Mouse (Mus musculus): Measurements from ENCODE around the gene Ccser1. TPM values are rescaled to one million over a fixed set of nuclear protein-coding genes. Genes with fewer than 3 reads are reported as not detected.

Gene Ccser1
- polyA plus RNA-seq (2016; fragmentation: Nextera tagmentation; extraction: Ambion mirVana) = 17.9 and 20.8 TPM in 2 replicates

GRCm38 (mm10) chr6:61179949-61180755, at the start of gene Ccser1:
TSS of gene Ccser1 (plus strand) at chr6:61180324.
- Histone ChIP-seq H3K9me3 (replicated peaks) (no peaks in the 10 kb centered on the region), H3K4me2 (replicated peaks) (peak within 1 kb of the TSS; percentile 87), H3K36me3 (no peaks in the 10 kb centered on the region), H3K27me3 (peaks cover 6% of the 10 kb centered on the region), H3K9ac (peak within 1 kb of the TSS; percentile 91), H3K4me1 (peaks cover 7% of the 10 kb centered on the region; the same call in 1 of the 2 replicates), H3K27ac (peak within 1 kb of the TSS; percentile 93), H3K4me3 (peak within 1 kb of the TSS; percentile 89)
- peak; percentile 92 for ATAC-seq (ENCODE audit: low FRiP score)
- under 1% methylated on average over 83 of the region's 105 CpGs for WGBS

GRCm38 (mm10) chr6:61136436-61136835, 43.7 kb upstream of the Ccser1 start:
- no peak overlapping the region for H3K4me3 ChIP-seq
- no peaks in the 10 kb centered on the region for H3K4me1 ChIP-seq
- H3K27me3 ChIP-seq = no peaks in the 10 kb centered on the region
- no peak overlapping the region for H3K4me2 ChIP-seq (replicated peaks)
- WGBS = 85% methylated on average over 2 of the region's 2 CpGs
- H3K9ac ChIP-seq = no peak overlapping the region
- 0 out of 2 replicates have a peak, but pooled peaks cover 4% of the 10 kb centered on the region for H3K9me3 ChIP-seq (replicated peaks)
- no peaks in the 10 kb centered on the region for H3K36me3 ChIP-seq
- no peak overlapping the region for H3K27ac ChIP-seq
- no peak for ATAC-seq (ENCODE audit: low FRiP score)

GRCm38 (mm10) chr6:61143031-61143430, 37.1 kb upstream of the Ccser1 start:
- H3K4me2 ChIP-seq (replicated peaks) = no peak overlapping the region
- no peaks in the 10 kb centered on the region for H3K27me3 ChIP-seq
- H3K27ac ChIP-seq = no peak overlapping the region
- no peaks in the 10 kb centered on the region for H3K4me1 ChIP-seq
- H3K9ac ChIP-seq = no peak overlapping the region
- no peaks in the 10 kb centered on the region for H3K36me3 ChIP-seq
- no peaks in the 10 kb centered on the region for H3K9me3 ChIP-seq (replicated peaks)
- no peak for ATAC-seq (ENCODE audit: low FRiP score)
- 76% methylated on average over 1 of the region's 1 CpGs for WGBS
- no peak overlapping the region for H3K4me3 ChIP-seq

- no peak overlapping the region for H3K9ac ChIP-seq
- H3K9me3 ChIP-seq (replicated peaks) = no peaks in the 10 kb centered on the region
- no peaks in the 10 kb centered on the region for H3K36me3 ChIP-seq
- no peak for ATAC-seq (ENCODE audit: low FRiP score)
- H3K27me3 ChIP-seq = no peaks in the 10 kb centered on the region
- H3K4me2 ChIP-seq (replicated peaks) = no peak overlapping the region
- WGBS = 84% methylated on average over 3 of the region's 3 CpGs
- no peak overlapping the region for H3K27ac ChIP-seq
- peaks cover 3% of the 10 kb centered on the region; the same call in 1 of the 2 replicates for H3K4me1 ChIP-seq
- H3K4me3 ChIP-seq = no peak overlapping the region
Measured at GRCm38 (mm10) chr6:61152924-61153323, 27.2 kb upstream of the Ccser1 start.

GRCm38 (mm10) chr6:61154654-61155053, 25.5 kb upstream of the Ccser1 start:
- Histone ChIP-seq H3K9ac (no peak overlapping the region), H3K27me3 (no peaks in the 10 kb centered on the region), H3K27ac (no peak overlapping the region), H3K9me3 (replicated peaks) (no peaks in the 10 kb centered on the region), H3K4me1 (peaks cover 3% of the 10 kb centered on the region; the same call in 1 of the 2 replicates), H3K4me2 (replicated peaks) (no peak overlapping the region), H3K36me3 (no peaks in the 10 kb centered on the region), H3K4me3 (no peak overlapping the region)
- no peak for ATAC-seq (ENCODE audit: low FRiP score)
- WGBS = 50% methylated on average over 6 of the region's 6 CpGs

GRCm38 (mm10) chr6:61155059-61155629, 25.0 kb upstream of the Ccser1 start:
- no peak overlapping the region for H3K4me2 ChIP-seq (replicated peaks)
- peak; percentile 61; the same call in 1 of the 2 replicates for ATAC-seq (ENCODE audit: low FRiP score)
- 52% methylated on average over 8 of the region's 8 CpGs for WGBS

GRCm38 (mm10) chr6:61155718-61156117, 24.4 kb upstream of the Ccser1 start:
- H3K27ac ChIP-seq = no peak overlapping the region
- H3K4me2 ChIP-seq (replicated peaks) = no peak overlapping the region
- H3K9ac ChIP-seq = no peak overlapping the region
- peaks cover 3% of the 10 kb centered on the region; the same call in 1 of the 2 replicates for H3K4me1 ChIP-seq
- peak; percentile 22; the same call in 1 of the 2 replicates for ATAC-seq (ENCODE audit: low FRiP score)
- H3K27me3 ChIP-seq = no peaks in the 10 kb centered on the region
- no peaks in the 10 kb centered on the region for H3K36me3 ChIP-seq
- no peak overlapping the region for H3K4me3 ChIP-seq
- H3K9me3 ChIP-seq (replicated peaks) = no peaks in the 10 kb centered on the region

More at GRCm38 (mm10) chr6:61155059-61155629, 25.0 kb upstream of the Ccser1 start:
- Histone ChIP-seq H3K36me3 (no peaks in the 10 kb centered on the region), H3K9me3 (replicated peaks) (no peaks in the 10 kb centered on the region), H3K4me3 (no peak overlapping the region), H3K27me3 (no peaks in the 10 kb centered on the region), H3K27ac (no peak overlapping the region), H3K4me1 (peaks cover 3% of the 10 kb centered on the region; the same call in 1 of the 2 replicates), H3K9ac (no peak overlapping the region)

- Histone ChIP-seq H3K27me3 (no peaks in the 10 kb centered on the region), H3K9ac (no peak overlapping the region), H3K27ac (no peak overlapping the region), H3K9me3 (replicated peaks) (no peaks in the 10 kb centered on the region), H3K4me1 (no peaks in the 10 kb centered on the region), H3K4me2 (replicated peaks) (no peak overlapping the region), H3K4me3 (no peak overlapping the region), H3K36me3 (no peaks in the 10 kb centered on the region)
- no peak for ATAC-seq (ENCODE audit: low FRiP score)
Measured at GRCm38 (mm10) chr6:61162117-61162516, 18.0 kb upstream of the Ccser1 start.

- 100% methylated on average over 1 of the region's 1 CpGs for WGBS
- no peak overlapping the region for H3K9ac ChIP-seq
- no peaks in the 10 kb centered on the region for H3K4me1 ChIP-seq
- H3K4me2 ChIP-seq (replicated peaks) = no peak overlapping the region
- no peaks in the 10 kb centered on the region for H3K27me3 ChIP-seq
- no peak overlapping the region for H3K4me3 ChIP-seq
- H3K9me3 ChIP-seq (replicated peaks) = no peaks in the 10 kb centered on the region
- no peak for ATAC-seq (ENCODE audit: low FRiP score)
- no peaks in the 10 kb centered on the region for H3K36me3 ChIP-seq
- no peak overlapping the region for H3K27ac ChIP-seq
Measured at GRCm38 (mm10) chr6:61166891-61167290, 13.2 kb upstream of the Ccser1 start.

- H3K9ac ChIP-seq = no peak overlapping the region
- H3K4me3 ChIP-seq = no peak overlapping the region
- 61% methylated on average over 1 of the region's 1 CpGs for WGBS
- H3K27me3 ChIP-seq = peaks cover 6% of the 10 kb centered on the region
- H3K36me3 ChIP-seq = no peaks in the 10 kb centered on the region
- no peak overlapping the region for H3K4me2 ChIP-seq (replicated peaks)
- H3K9me3 ChIP-seq (replicated peaks) = no peaks in the 10 kb centered on the region
- no peak for ATAC-seq (ENCODE audit: low FRiP score)
- no peak overlapping the region for H3K27ac ChIP-seq
- H3K4me1 ChIP-seq = 0 out of 2 replicates have a peak, but pooled peaks cover 3% of the 10 kb centered on the region
Measured at GRCm38 (mm10) chr6:61176126-61176525, 4.0 kb upstream of the Ccser1 start.

- H3K4me1 ChIP-seq = peaks cover 7% of the 10 kb centered on the region; the same call in 1 of the 2 replicates
- no peak overlapping the region for H3K4me3 ChIP-seq
- peaks cover 6% of the 10 kb centered on the region for H3K27me3 ChIP-seq
- 77% methylated on average over 7 of the region's 7 CpGs for WGBS
- H3K9me3 ChIP-seq (replicated peaks) = no peaks in the 10 kb centered on the region
- no peak overlapping the region for H3K9ac ChIP-seq
- no peak overlapping the region for H3K4me2 ChIP-seq (replicated peaks)
- H3K27ac ChIP-seq = no peak overlapping the region
- ATAC-seq (ENCODE audit: low FRiP score) = no peak
- H3K36me3 ChIP-seq = no peaks in the 10 kb centered on the region
Measured at GRCm38 (mm10) chr6:61177476-61177875, 2.6 kb upstream of the Ccser1 start.

- no peaks in the 10 kb centered on the region for H3K36me3 ChIP-seq
- H3K27ac ChIP-seq = peak overlapping the region; percentile 93
- H3K27me3 ChIP-seq = peaks cover 6% of the 10 kb centered on the region
- peak overlapping the region; percentile 87 for H3K4me2 ChIP-seq (replicated peaks)
- 6% methylated on average over 5 of the region's 5 CpGs for WGBS
- peaks cover 7% of the 10 kb centered on the region; the same call in 1 of the 2 replicates for H3K4me1 ChIP-seq
- H3K9me3 ChIP-seq (replicated peaks) = no peaks in the 10 kb centered on the region
- no peak for ATAC-seq (ENCODE audit: low FRiP score)
- H3K4me3 ChIP-seq = peak overlapping the region; percentile 89
- peak overlapping the region; percentile 91 for H3K9ac ChIP-seq
Measured at GRCm38 (mm10) chr6:61179641-61179948, 529 bp upstream of the Ccser1 start.

Data from hindbrain, embryonic 12.5 days (tissue).